Mouse (Mus musculus): ENCODE results near the gene Scyl1.

DNA sequence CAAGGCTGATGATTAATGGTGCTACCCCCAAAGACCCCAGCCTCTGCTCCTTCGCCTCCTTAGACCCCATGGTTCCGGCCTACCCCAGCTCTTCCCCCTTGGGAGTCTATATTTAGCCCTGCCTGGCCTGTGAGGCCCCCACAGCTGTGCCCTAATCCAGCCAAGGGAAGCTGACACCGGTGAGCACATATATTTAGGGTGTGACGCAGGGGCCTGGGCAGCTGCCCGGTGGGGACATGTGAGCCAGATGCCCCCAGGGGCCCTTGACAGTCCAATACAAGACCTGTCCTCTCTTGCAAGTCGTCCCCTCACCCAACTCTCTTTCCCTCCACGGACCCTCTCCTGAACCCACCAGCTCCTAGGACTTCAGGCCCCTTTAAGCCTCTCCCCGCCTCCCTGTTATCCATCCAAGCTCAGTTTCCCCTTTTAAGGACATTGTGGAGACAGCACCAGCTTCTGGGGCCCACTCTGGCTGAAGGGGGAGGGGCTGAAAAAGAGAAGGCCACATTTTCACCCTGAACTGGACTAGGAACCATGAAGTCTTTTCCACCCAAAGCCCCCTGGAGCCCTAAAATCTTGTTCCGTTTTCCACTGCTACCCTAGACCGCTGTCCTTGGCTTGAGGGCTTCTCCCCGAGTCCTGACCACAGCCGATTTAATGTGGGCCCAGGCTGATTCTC lies 46.1 kb downstream of the Scyl1 start:
- TF ChIP-seq CTCF (IDR thresholded peaks at IDR 0.05; ENCODE audit: low read depth, low read length) = no peak
- TF ChIP-seq POLR2A (IDR thresholded peaks at IDR 0.05; ENCODE audit: insufficient read depth, low read length) = no peak
- TF ChIP-seq EP300 (IDR thresholded peaks at IDR 0.05; ENCODE audit: insufficient read depth, low read depth, low read length) = no peak

Data from ES-Bruce4 (cell line).